Mouse (Mus musculus) ZHBTc4 (cell line): ENCODE measurements around the gene Ccdc78.
"Not testable (repeated sequence)": the region's sequence is repeated elsewhere in the genome, so short reads cannot be mapped to it uniquely, and the experiment has no call there.

ENCODE experiments used
- DNase-seq: peaks from one replicate; pipeline ENCODE4 v3.0.0-alpha.2; 2011; ENCODE audit warnings: low read depth, low spot score

The Ccdc78 gene

DNA sequence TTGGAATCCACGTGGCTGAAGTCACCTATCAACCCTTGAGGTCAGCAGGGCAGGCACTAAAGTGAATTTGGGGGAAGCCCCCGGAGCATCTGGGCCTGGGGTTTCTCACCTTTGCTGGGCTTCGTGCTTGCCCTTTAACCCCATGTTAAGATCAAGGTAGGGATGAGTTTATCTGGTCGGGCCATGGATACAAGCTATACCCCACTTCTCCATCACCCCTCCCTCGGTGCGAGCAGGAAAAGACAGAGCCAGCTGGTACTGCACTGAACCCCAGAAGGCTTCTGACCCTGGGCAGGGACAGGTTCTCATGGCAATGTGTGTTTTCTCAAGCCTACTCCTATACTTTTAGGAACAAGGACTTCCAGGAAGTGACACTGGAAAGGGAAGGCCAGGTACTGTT lies 5.0 kb upstream of the Ccdc78 start:
- no peak for DNase-seq

DNA sequence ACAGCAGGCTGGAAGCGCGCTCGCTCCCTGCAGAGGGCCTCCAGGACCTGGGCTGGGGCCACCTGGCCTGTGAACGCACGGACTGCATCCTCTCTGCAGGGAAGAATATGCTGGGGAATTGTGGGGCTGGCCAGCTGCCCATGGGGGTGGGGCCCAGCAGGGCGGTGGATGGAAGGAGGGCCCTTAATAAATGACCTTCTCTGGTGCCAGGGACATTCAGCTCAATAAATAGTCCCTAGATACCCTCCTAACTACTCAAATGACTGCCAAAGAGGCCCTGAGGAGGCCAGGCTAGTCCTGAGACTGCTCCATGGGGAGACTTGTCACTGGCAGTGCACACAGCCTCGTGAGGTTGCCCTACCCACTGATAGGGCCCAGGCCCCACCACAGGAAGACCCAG lies 3.3 kb upstream of the Ccdc78 start:
- DNase-seq = no peak

- no peak for DNase-seq
Observed at GRCm38 (mm10) chr17:25783861-25784574, 2.4 kb upstream of the Ccdc78 start.

GRCm38 (mm10) chr17:25785281-25785745 lies 1.1 kb upstream of the Ccdc78 start, which contains the start of gene Haghl:
TSS of gene Haghl (minus strand) at chr17:25785673.
- peak; percentile 97 for DNase-seq

GRCm38 (mm10) chr17:25786781-25787504 lies 563 bp downstream of the Ccdc78 start:
- DNase-seq = no peak

GRCm38 (mm10) chr17:25791320-25791842 lies 5.0 kb downstream of the Ccdc78 start:
- peak; percentile 47 for DNase-seq

- peak; percentile 81 for DNase-seq
Observed at GRCm38 (mm10) chr17:25791843-25792527, 5.6 kb downstream of the Ccdc78 start.

- peak; percentile 41 for DNase-seq
Observed at GRCm38 (mm10) chr17:25792615-25793014, 6.2 kb downstream of the Ccdc78 start, which contains the start of gene Fam173a. TSS of gene Fam173a (minus strand) at chr17:25792901.

- DNase-seq = no peak
Observed at GRCm38 (mm10) chr17:25794197-25794596, 7.8 kb downstream of the Ccdc78 start.

DNA sequence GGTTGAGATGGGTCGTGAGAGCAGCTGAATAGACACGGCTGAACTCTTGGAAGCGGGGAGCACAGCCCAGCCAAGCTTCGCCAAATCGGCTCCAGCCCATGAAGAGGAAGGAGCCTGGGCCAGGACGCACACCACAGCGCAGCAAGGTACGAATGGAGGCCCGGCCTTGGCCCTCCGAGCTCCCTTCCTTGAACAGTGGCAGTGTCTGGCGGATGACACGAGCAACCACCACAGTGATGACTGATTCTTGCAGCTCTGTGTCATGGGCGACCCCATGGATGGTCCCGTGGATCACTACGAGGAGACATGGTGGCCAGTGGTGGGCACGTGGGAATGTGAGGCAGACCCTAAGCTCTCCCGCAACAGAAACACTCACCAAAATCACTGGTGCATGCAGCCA lies 8.6 kb downstream of the Ccdc78 start:
- no peak for DNase-seq

GRCm38 (mm10) chr17:25795609-25796092 lies 9.3 kb downstream of the Ccdc78 start, which contains the start of gene AC134908.4:
TSS of gene AC134908.4 (minus strand) at chr17:25795659.
- DNase-seq = no peak

GRCm38 (mm10) chr17:25796211-25796771 lies 9.9 kb downstream of the Ccdc78 start:
- DNase-seq = no peak

- peak; percentile 90 for DNase-seq
Observed at GRCm38 (mm10) chr17:25796951-25797369, 10.6 kb downstream of the Ccdc78 start, which contains the start of gene Metrn. TSS of gene Metrn (minus strand) at chr17:25797136.

GRCm38 (mm10) chr17:25801029-25801428 lies 14.6 kb downstream of the Ccdc78 start:
- DNase-seq = peak; percentile 82

- peak; percentile 39 for DNase-seq
Observed at GRCm38 (mm10) chr17:25802825-25803517, 16.6 kb downstream of the Ccdc78 start.

GRCm38 (mm10) chr17:25806507-25806906 lies 20.1 kb downstream of the Ccdc78 start:
- no peak for DNase-seq

DNA sequence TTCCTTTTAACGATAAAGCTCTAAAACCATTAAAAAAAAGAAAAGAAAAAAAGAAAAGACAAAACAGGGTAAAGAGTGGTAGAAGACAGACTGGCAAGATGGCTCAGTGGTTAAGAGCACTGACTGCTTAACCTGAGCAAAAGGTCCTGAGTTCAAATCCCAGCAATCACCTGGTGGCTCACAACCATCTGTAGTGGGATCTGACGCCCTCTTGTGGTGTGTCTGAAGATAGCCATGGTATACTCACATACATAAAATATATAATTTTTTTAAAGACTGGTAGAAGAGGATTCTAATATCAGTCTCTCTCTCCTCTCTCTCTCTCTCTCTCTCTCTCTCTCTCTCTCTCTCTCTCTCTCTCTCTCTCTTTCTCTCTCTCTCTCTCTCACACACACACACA lies 21.1 kb downstream of the Ccdc78 start:
- not testable (repeated sequence) for DNase-seq

DNA sequence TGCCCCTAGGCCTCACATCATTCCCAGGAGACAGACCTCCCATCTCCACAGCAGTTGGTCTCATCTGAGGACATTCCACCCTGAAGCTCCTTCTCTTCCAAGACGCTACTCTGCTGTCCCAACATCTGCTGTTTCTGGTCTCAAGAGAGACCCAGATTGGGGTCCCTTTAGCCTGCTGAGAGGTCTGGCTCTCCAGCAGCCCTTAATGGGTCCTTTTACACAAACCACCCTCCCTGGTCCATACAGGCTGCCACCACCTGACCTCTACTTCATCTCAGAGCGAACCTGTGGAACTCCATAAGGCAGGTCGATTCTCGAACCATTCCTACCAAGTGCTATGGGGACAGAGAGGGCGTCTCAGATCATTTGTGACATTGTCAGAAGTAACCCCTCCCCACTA lies 21.6 kb downstream of the Ccdc78 start:
- DNase-seq = no peak

DNA sequence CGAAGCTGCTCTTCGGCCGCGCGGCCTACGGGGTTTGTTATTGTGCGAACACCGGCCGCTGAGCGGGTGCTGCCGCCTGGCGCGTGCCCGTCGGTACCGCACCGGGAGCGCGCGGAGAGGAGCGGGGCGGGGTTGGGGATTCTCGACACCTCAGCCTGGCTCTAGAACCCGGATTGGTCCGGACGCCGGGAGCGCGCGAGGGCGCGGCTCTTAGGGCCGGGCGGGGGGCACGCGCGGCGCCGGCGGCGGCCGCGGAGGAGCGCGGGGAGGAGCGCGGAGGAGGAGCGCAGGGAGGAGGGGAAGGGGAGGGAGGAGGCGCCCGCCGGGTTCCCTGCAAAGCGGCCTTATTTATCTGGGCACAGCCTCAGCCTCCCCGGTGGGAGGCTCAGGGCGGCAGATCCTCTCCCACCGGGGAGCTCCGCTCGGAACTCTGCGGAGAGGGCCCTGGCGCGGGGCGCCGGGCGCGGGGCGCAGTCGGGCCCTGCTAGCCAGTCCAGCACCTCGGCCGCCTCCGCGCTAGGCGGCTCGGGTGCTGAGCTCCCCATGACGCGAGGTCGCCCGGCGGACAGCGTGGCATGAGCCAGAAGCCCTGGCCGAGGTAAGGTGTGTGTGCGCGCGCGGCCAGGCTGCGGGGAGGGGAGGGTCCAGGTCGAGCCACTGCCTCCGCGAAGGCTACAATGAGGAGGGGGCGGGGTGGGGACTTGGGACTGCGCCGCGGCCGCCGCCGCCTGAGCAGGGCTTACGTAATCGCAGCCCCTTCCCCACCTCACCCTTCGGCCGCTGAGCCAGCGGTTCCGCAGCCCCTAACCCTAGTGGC lies 22.6 kb downstream of the Ccdc78 start, which contains the start of gene Fbxl16:
Gene Fbxl16 (plus strand): TSS at position 297 of the 817 bp plus-strand sequence.
- peak; percentile 96 for DNase-seq
